Mouse (Mus musculus) midbrain, embryonic 12.5 days (tissue): ENCODE results near the gene Spon2. TPM values are rescaled to one million over a fixed set of nuclear protein-coding genes. Genes with fewer than 3 reads are reported as not detected.

Source experiments
- ATAC-seq: fragments of 200-750 bp; cut with Nextera tagmentation; 2 replicates; pipeline ENCODE4 v1.8.0; 2017; ENCODE audit warnings: low read depth, moderate TSS enrichment, moderate library complexity; ENCODE audit not compliant: low FRiP score
- H3K27ac ChIP-seq: fragments of 300-500 bp; sonication (generic); replicated peaks from 2 replicates; pipeline ENCODE4 v1.5.1; 2016; ENCODE audit warnings: mild to moderate bottlenecking
- H3K27me3 ChIP-seq: fragments of 300-500 bp; sonication (generic); 2 replicates; pipeline ENCODE4 v1.6.1; 2016; ENCODE audit warnings: mild to moderate bottlenecking
- H3K36me3 ChIP-seq: fragments of 300-500 bp; sonication (generic); 2 replicates; pipeline ENCODE4 v1.6.1; 2016
- H3K4me1 ChIP-seq: fragments of 300-500 bp; sonication (generic); 2 replicates; pipeline ENCODE4 v1.6.1; 2016
- H3K4me2 ChIP-seq: fragments of 300-500 bp; sonication (generic); replicated peaks from 2 replicates; pipeline ENCODE4 v1.6.1; 2016; ENCODE audit warnings: mild to moderate bottlenecking, moderate library complexity
- H3K4me3 ChIP-seq: fragments of 300-500 bp; sonication (generic); 2 replicates; pipeline ENCODE4 v1.5.1; 2016; ENCODE audit warnings: mild to moderate bottlenecking
- H3K9ac ChIP-seq: fragments of 300-500 bp; sonication (generic); replicated peaks from 2 replicates; pipeline ENCODE4 v1.6.1; 2016; ENCODE audit warnings: mild to moderate bottlenecking, moderate library complexity
- H3K9me3 ChIP-seq: fragments of 300-500 bp; sonication (generic); 2 replicates; pipeline ENCODE4 v1.6.1; 2016; ENCODE audit warnings: mild to moderate bottlenecking
- WGBS: fragments of 180-500 bp; shearing (Covaris S2); methylation state at CpG from one replicate; pipeline ENCODE4 v1.1.7; 2016; 5-methylcytosine and 5-hydroxymethylcytosine counted together
- polyA plus RNA-seq: library from polyadenylated mRNA; unstranded; fragments of >200 nt; fragmentation: Nextera tagmentation; extraction: Ambion mirVana; gene quantifications from 2 replicates; pipeline ENCODE4 v1.2.1, GENCODE M21; 2016

The Spon2 gene
- polyA plus RNA-seq, 1 experiment from 2014 or later, result 2.0 TPM

DNA sequence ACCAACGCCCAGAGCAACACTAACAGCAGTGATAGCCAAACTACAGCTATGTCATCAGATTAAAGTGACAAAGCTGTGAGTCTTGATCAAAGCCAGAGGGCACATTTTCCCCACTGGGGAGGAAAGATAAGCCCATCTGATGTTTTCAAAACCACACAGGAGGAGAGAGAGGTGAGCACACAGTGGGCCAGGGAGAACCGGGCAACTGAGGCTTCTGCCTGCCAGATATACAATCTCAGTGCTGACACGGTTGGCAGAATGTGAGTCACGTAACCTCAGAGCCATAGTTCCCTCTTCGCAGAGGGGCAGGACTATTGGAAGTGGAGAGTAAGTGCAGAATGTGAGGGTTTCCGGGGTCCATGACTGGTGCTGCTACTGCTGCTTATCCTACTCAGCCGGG is 24.7 kb downstream of the Spon2 start:
- ATAC-seq, result no peak

More for the DNA sequence above, 24.7 kb downstream of the Spon2 start:
- H3K4me1 ChIP-seq, result peaks cover 5% of the 10 kb centered on the region; the same call in 1 of the 2 replicates
- no peak overlapping the region for H3K4me2 ChIP-seq
- H3K9me3 ChIP-seq, result no peaks in the 10 kb centered on the region
- WGBS, result 51% methylated on average over 7 of the region's 7 CpGs
- H3K9ac ChIP-seq, result no peak overlapping the region
- no peak overlapping the region for H3K27ac ChIP-seq
- no peaks in the 10 kb centered on the region for H3K27me3 ChIP-seq
- no peaks in the 10 kb centered on the region for H3K36me3 ChIP-seq
- no peak overlapping the region for H3K4me3 ChIP-seq

Other genes starting within 250 kb of the Spon2 start
- gene Ywhah, start 199.6 kb downstream of the Spon2 start, polyA plus RNA-seq, result 435 and 440 TPM in 2 replicates
- gene Slc5a1, start 114.2 kb downstream of the Spon2 start, polyA plus RNA-seq, result not detected in 2 replicates
- gene Ctbp1, start 56.5 kb upstream of the Spon2 start, polyA plus RNA-seq, result 570 and 571 TPM in 2 replicates
- 141 and 147 TPM in 2 replicates for gene Maea, start 117.1 kb upstream of the Spon2 start, polyA plus RNA-seq
- 9.2 and 9.7 TPM in 2 replicates for gene Uvssa, start 160.1 kb upstream of the Spon2 start, polyA plus RNA-seq
- gene Nkx1-1, start 215.5 kb upstream of the Spon2 start, polyA plus RNA-seq, result 0.25 and 0.29 TPM in 2 replicates